Mouse (Mus musculus) ES-Bruce4 (cell line): ENCODE data around the gene Klri1. TPM values are rescaled to one million over a fixed set of nuclear protein-coding genes. Genes with fewer than 3 reads are reported as not detected.

Experiments used
- H3K27ac ChIP-seq: 2 replicates; pipeline ENCODE4 v1.5.1; 2012; ENCODE audit warnings: low read length, inconsistent platforms; ENCODE audit not compliant: insufficient read depth
- H3K27me3 ChIP-seq: 2 replicates; pipeline ENCODE4 v1.6.1; 2012; ENCODE audit warnings: mild to moderate bottlenecking, low read length, inconsistent platforms; ENCODE audit not compliant: control insufficient read depth, poor library complexity, insufficient read depth, severe bottlenecking
- H3K36me3 ChIP-seq: 2 replicates; pipeline ENCODE4 v1.6.1; 2012; ENCODE audit warnings: inconsistent platforms, mild to moderate bottlenecking, low read length, moderate library complexity; ENCODE audit not compliant: control insufficient read depth, poor library complexity, insufficient read depth, severe bottlenecking
- H3K4me1 ChIP-seq: one replicate; pipeline ENCODE4 v1.8.1; 2011; ENCODE audit warnings: low read length; ENCODE audit not compliant: control insufficient read depth, insufficient read depth
- H3K4me3 ChIP-seq: 2 replicates; pipeline ENCODE4 v1.5.1; 2011; ENCODE audit warnings: low read depth, mild to moderate bottlenecking, low read length
- H3K9ac ChIP-seq: 2 replicates; pipeline ENCODE4 v1.6.1; 2012; ENCODE audit warnings: low read depth, mild to moderate bottlenecking, inconsistent platforms; ENCODE audit not compliant: poor library complexity, severe bottlenecking
- H3K9me3 ChIP-seq: replicated peaks from 2 replicates; pipeline ENCODE4 v1.6.1; 2012; ENCODE audit warnings: mild to moderate bottlenecking, low read length, inconsistent platforms; ENCODE audit not compliant: control insufficient read depth, poor library complexity, insufficient read depth, severe bottlenecking
- CTCF ChIP-seq: IDR thresholded peaks from one replicate; pipeline ENCODE4 v1.8.1; 2011; ENCODE audit warnings: low read depth, low read length
- EP300 ChIP-seq: IDR thresholded peaks from 2 replicates; pipeline ENCODE4 v1.6.1; 2011; ENCODE audit warnings: low read depth, low read length; ENCODE audit not compliant: insufficient read depth
- POLR2A ChIP-seq: IDR thresholded peaks from one replicate; pipeline ENCODE4 v1.8.1; 2011; ENCODE audit warnings: low read length; ENCODE audit not compliant: insufficient read depth
- polyA plus RNA-seq: library from polyadenylated mRNA; stranded (reverse); fragments of >200 nt; gene quantifications from 2 replicates; pipeline ENCODE4 v1.2.4, GENCODE M21; 2011; ENCODE audit warnings: low read depth; ENCODE audit not compliant: missing spikeins, insufficient read depth, insufficient read length

Klri1 gene
- not detected in 2 replicates for polyA plus RNA-seq

DNA sequence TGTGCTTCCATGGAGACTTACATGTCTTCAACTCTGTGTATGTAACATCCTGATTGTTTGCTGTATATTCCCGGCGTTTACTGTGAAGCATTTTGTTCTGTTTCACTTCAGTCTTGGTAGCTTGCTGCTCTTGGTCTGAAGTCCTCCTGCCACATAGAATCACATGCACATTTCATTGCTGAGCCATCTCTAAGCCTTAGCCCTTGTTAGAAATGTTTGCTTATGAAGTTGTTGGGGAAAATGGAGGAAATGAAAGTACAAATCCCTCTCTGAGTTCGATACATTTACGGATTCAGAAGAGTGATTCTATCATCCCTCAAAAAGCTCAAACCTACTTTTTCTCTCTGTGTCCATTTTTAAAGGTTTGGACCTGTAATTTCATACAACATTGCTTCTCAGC, at the start of gene Klri1:
Gene Klri1, minus strand, starts transcription at position 101 of the 400 bp plus-strand sequence.
- no peaks in the 10 kb centered on the region for H3K9me3 ChIP-seq
- no peak within 1 kb of the TSS for H3K9ac ChIP-seq
- TF ChIP-seq EP300 (no peak), CTCF (no peak), POLR2A (no peak)
- H3K4me1 ChIP-seq: no peaks in the 10 kb centered on the region
- H3K27ac ChIP-seq: no peak within 1 kb of the TSS
- no peaks in the 10 kb centered on the region for H3K27me3 ChIP-seq
- H3K36me3 ChIP-seq: no peaks in the 10 kb centered on the region
- H3K4me3 ChIP-seq: no peak within 1 kb of the TSS

DNA sequence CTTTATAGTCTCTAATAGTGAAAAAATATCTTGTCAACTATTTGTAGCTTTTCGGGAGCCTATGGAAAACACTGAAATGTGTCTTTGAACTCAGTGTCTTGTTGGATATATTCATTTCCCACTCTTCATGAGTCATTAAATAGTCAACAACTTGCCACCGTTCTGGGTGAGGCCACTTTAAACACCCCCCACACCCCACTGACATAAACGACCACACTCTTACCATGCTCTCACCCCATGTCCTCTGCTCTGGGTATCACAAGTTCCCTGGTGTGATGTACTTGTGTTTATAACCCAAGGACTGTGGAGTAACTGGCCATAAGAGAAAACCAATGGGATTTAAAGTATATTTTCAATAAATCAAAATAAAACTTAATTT, 30.7 kb upstream of the Klri1 start:
- Histone ChIP-seq H3K27me3 (no peaks in the 10 kb centered on the region), H3K9ac (no peak overlapping the region), H3K27ac (no peak overlapping the region), H3K9me3 (no peaks in the 10 kb centered on the region), H3K4me3 (no peak overlapping the region), H3K4me1 (no peaks in the 10 kb centered on the region), H3K36me3 (no peaks in the 10 kb centered on the region)
- TF ChIP-seq EP300: no peak
- TF ChIP-seq CTCF: no peak
- TF ChIP-seq POLR2A: no peak

DNA sequence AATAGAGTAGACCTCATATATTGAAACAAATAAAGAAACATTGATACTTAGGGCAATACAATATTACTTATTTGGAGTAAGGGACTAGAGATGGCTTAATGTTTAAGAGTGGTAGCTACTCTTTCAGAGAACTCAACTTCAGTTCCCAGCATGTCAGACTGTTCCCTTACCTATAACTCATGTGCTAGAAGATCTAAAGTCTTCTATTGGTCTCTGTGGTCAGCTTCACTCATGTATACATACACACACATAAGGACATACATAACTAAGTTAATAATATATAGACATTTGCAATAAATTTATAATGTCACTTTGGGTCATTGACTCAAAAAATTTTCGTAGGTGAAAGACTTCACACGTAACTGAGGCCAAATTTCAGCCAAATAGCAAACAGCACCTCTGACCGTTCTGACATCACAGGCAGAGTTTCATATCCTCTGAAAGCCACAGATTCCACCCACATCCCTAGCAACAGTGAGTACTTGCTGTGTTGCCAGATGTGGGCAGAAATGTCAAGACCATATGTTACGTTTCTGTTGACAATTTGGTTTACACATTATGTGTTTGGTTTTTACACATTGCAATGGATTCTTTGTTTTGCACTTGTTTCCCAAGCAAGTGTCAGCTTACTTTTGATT, 30.2 kb upstream of the Klri1 start:
- Histone ChIP-seq H3K4me1 (no peaks in the 10 kb centered on the region), H3K4me3 (no peak overlapping the region), H3K27ac (no peak overlapping the region), H3K27me3 (no peaks in the 10 kb centered on the region), H3K9me3 (no peaks in the 10 kb centered on the region), H3K9ac (no peak overlapping the region), H3K36me3 (no peaks in the 10 kb centered on the region)
- TF ChIP-seq EP300 (no peak), CTCF (no peak), POLR2A (no peak)

DNA sequence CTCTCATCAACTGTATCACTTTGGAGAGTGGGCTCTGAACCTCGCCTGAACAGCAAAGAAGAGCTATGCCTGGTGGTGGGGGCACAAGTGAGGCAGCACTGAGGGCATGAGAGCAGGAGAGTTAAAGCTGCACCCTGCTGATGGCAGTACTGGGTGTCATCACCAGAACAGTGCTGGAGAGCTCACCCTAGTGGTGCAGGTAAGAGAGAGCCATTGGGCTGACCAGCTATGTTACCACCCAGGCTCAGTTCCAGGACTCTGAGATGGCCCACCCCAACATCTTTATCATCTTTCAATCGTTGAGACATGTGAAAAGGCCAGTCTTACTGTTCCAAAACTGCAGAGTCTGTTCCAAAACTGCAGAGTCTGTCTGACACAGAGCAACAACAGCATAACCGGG, 29.2 kb upstream of the Klri1 start:
- no peaks in the 10 kb centered on the region for H3K9me3 ChIP-seq
- H3K27ac ChIP-seq: no peak overlapping the region
- TF ChIP-seq POLR2A (no peak), EP300 (no peak)
- H3K4me3 ChIP-seq: no peak overlapping the region
- no peak overlapping the region for H3K9ac ChIP-seq
- H3K27me3 ChIP-seq: no peaks in the 10 kb centered on the region
- H3K36me3 ChIP-seq: no peaks in the 10 kb centered on the region
- H3K4me1 ChIP-seq: no peaks in the 10 kb centered on the region

DNA sequence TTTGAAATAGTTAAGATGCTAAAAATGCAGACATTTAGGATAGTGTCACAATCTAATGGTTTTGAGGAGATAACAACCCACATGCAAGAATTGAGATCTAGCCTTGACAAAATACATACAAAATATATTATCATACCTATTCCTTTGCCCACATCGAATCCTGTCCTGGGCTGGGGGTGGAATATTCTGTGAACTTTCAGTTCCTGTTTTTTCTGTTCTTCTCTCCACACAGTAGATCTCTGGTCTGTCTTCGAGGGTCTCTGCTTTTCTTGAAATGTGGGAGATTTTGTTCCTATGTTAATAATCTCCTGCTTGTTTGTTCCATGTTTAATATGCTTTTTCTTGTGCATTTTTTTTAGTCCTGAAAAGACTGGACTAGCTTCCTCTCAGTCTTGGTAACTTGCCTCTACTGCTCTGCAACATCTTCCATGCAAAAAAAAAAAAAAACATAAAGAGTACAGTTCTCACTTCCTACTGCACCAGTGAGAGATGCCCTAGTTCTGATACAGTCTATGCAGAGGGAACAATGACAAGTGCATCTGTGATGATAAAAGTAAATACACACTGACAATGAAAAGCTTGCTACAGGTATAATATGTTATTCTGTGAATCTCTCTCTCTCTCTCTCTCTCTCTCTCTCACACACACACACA, 23.3 kb upstream of the Klri1 start, which contains the start of gene Klri2:
Gene Klri2, minus strand, starts transcription at position 416 of the 653 bp plus-strand sequence.
- no peak within 1 kb of the TSS for H3K27ac ChIP-seq
- no peak within 1 kb of the TSS for H3K9ac ChIP-seq
- H3K27me3 ChIP-seq: no peaks in the 10 kb centered on the region
- no peaks in the 10 kb centered on the region for H3K4me1 ChIP-seq
- H3K9me3 ChIP-seq: no peaks in the 10 kb centered on the region
- no peaks in the 10 kb centered on the region for H3K36me3 ChIP-seq
- no peak within 1 kb of the TSS for H3K4me3 ChIP-seq
- no peak for TF ChIP-seq POLR2A
- no peak for TF ChIP-seq CTCF
- TF ChIP-seq EP300: no peak

DNA sequence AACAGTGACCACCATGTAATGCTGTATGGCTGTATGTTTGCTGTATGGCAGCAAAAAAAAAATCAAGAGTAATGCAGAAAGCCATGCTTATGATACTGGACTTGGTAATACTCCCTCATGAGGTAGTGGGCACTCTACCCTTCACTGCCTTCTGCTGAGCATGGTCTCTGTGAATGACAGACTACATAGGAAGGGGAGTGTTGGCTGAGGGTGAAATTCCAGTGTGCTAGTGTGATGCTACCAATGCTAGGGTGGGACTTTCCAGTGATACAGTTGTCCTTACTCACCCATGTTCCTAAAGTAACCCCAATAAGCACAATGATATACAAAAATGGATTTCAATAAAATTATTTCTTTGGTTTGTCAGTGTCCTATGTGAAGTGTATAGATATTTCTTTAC, 19.5 kb upstream of the Klri1 start:
- Histone ChIP-seq H3K36me3 (no peaks in the 10 kb centered on the region), H3K9me3 (no peaks in the 10 kb centered on the region), H3K9ac (no peak overlapping the region), H3K4me3 (no peak overlapping the region), H3K27me3 (no peaks in the 10 kb centered on the region), H3K27ac (no peak overlapping the region), H3K4me1 (no peaks in the 10 kb centered on the region)
- TF ChIP-seq CTCF (no peak), EP300 (no peak), POLR2A (no peak)
